Mouse (Mus musculus) liver, embryonic 14.5 days (tissue): Measurements from ENCODE around the gene Wif1. TPM values are rescaled to one million over a fixed set of nuclear protein-coding genes. Genes with fewer than 3 reads are reported as not detected.

Source experiments
- ATAC-seq: fragments of 200-750 bp; cut with Nextera tagmentation; 2 replicates; pipeline ENCODE4 v1.8.0; 2017; ENCODE audit warnings: moderate number of reproducible peaks, mild to moderate bottlenecking, moderate library complexity; ENCODE audit not compliant: insufficient read depth
- DNase-seq, 3 experiments: peaks; one replicate each; pipeline ENCODE4 v3.0.0-alpha.2; 2012 to 2013; ENCODE audit warnings: low read depth in 3 of 3, low spot score in 3 of 3
- H3K27ac ChIP-seq: fragments of 300-500 bp; sonication (generic); 2 replicates; pipeline ENCODE4 v1.5.1; 2014; ENCODE audit warnings: moderate library complexity, mild to moderate bottlenecking, control low read depth, inconsistent platforms
- H3K27me3 ChIP-seq: fragments of 300-500 bp; sonication (generic); 2 replicates; pipeline ENCODE4 v1.6.1; 2014; ENCODE audit warnings: mild to moderate bottlenecking, low read length, moderate library complexity; ENCODE audit not compliant: control insufficient read depth, insufficient read depth
- H3K36me3 ChIP-seq: fragments of 300-500 bp; sonication (generic); replicated peaks from 2 replicates; pipeline ENCODE4 v1.6.1; 2014; ENCODE audit warnings: low read depth; ENCODE audit not compliant: control insufficient read depth, insufficient read depth
- H3K4me1 ChIP-seq, 2 experiments: fragments of 200-500 bp in 1 of 2; fragments of 300-500 bp in 1 of 2; sonication (generic) in 1 of 2; replicated peaks; 2 replicates each; pipeline ENCODE4 v1.6.1; 2012 to 2014; ENCODE audit warnings: antibody characterized with exemption in 1 of 2, inconsistent platforms in 1 of 2, low read length in 1 of 2; ENCODE audit not compliant: control insufficient read depth in 2 of 2, insufficient read depth in 2 of 2
- H3K4me2 ChIP-seq: fragments of 300-500 bp; sonication (generic); 2 replicates; pipeline ENCODE4 v1.6.1; 2014; ENCODE audit warnings: low read depth, mild to moderate bottlenecking, control low read depth, moderate library complexity
- H3K4me3 ChIP-seq, 2 experiments: fragments of 200-500 bp in 1 of 2; fragments of 300-500 bp in 1 of 2; sonication (generic) in 1 of 2; 2 replicates each; pipeline ENCODE4 v1.5.1; 2012 to 2014; ENCODE audit warnings: low read depth in 2 of 2, low read length in 2 of 2, mild to moderate bottlenecking in 2 of 2, control low read depth in 1 of 2, inconsistent platforms in 1 of 2, moderate library complexity in 1 of 2; ENCODE audit not compliant: insufficient read depth in 1 of 2
- H3K9ac ChIP-seq: fragments of 300-500 bp; sonication (generic); replicated peaks from 2 replicates; pipeline ENCODE4 v1.6.1; 2014; ENCODE audit warnings: mild to moderate bottlenecking, control low read depth, moderate library complexity
- H3K9me3 ChIP-seq: fragments of 300-500 bp; sonication (generic); 2 replicates; pipeline ENCODE4 v1.6.1; 2016; ENCODE audit warnings: low read length, mixed read lengths; ENCODE audit not compliant: control insufficient read depth
- CTCF ChIP-seq: IDR thresholded peaks from 2 replicates; pipeline ENCODE4 v1.5.1; 2016; ENCODE audit warnings: antibody characterized with exemption, low read depth, control low read depth
- EP300 ChIP-seq: IDR thresholded peaks from 2 replicates; pipeline ENCODE4 v1.6.1; 2016; ENCODE audit warnings: antibody characterized with exemption, low read depth
- WGBS: fragments of 180-500 bp; shearing (Covaris S2); extraction: QIAGEN DNeasy Blood & Tissue Kit; methylation state at CpG from one replicate; pipeline ENCODE4 v1.1.7; 2014; ENCODE audit not compliant: insufficient replicate concordance; 5-methylcytosine and 5-hydroxymethylcytosine counted together
- polyA plus RNA-seq, 2 experiments: library from polyadenylated mRNA; depleted of rRNA in 1 of 2; stranded (reverse) in 1 of 2; unstranded in 1 of 2; fragments of >200 nt; fragmentation: Nextera tagmentation in 1 of 2; extraction: Ambion mirVana in 1 of 2; gene quantifications; 2 replicates each; pipeline versions ENCODE4 v1.2.1 to v1.2.3; 2012 to 2014

The Wif1 gene
- polyA plus RNA-seq, 2 experiments: 0.54 to 0.76 TPM

GRCm38 (mm10) chr10:121089312-121089711, 55.6 kb downstream of the Wif1 start:
- DNase-seq (no peak), ATAC-seq (no peak)
- TF ChIP-seq CTCF: no peak
- no peak for TF ChIP-seq EP300
- Histone ChIP-seq H3K4me1 (peaks cover 0 to 1% of the 10 kb centered on the region in 2 experiments; a peak in 1 of 4 replicates), H3K9me3 (no peaks in the 10 kb centered on the region), H3K4me2 (no peak overlapping the region), H3K9ac (no peak overlapping the region), H3K36me3 (no peaks in the 10 kb centered on the region), H3K27me3 (no peaks in the 10 kb centered on the region), H3K4me3 (no peak overlapping the region), H3K27ac (no peak overlapping the region)
- 2% methylated on average over 6 of the region's 6 CpGs for WGBS

GRCm38 (mm10) chr10:121090006-121090405, 56.2 kb downstream of the Wif1 start:
- no peak overlapping the region for H3K9ac ChIP-seq
- 12% methylated on average over 8 of the region's 8 CpGs for WGBS
- H3K4me3 ChIP-seq: no peak overlapping the region
- peaks cover 0 to 1% of the 10 kb centered on the region in 2 experiments; a peak in 1 of 4 replicates for H3K4me1 ChIP-seq
- H3K4me2 ChIP-seq: peak overlapping the region; percentile 20; the same call in 1 of the 2 replicates
- H3K9me3 ChIP-seq: no peaks in the 10 kb centered on the region
- TF ChIP-seq EP300 (no peak), CTCF (no peak)
- H3K27ac ChIP-seq: no peak overlapping the region
- no peaks in the 10 kb centered on the region for H3K27me3 ChIP-seq
- ATAC-seq (no peak), DNase-seq (no peak)
- H3K36me3 ChIP-seq: no peaks in the 10 kb centered on the region

GRCm38 (mm10) chr10:121095948-121096347, 62.2 kb downstream of the Wif1 start:
- 53% methylated on average over 12 of the region's 12 CpGs for WGBS
- ATAC-seq (no peak), DNase-seq (no peak)
- no peak overlapping the region for H3K4me2 ChIP-seq
- no peak overlapping the region for H3K4me3 ChIP-seq
- no peak overlapping the region for H3K27ac ChIP-seq
- no peaks in the 10 kb centered on the region for H3K27me3 ChIP-seq
- H3K36me3 ChIP-seq: no peaks in the 10 kb centered on the region
- H3K9me3 ChIP-seq: no peaks in the 10 kb centered on the region
- no peaks in the 10 kb centered on the region for H3K4me1 ChIP-seq
- no peak for TF ChIP-seq EP300
- TF ChIP-seq CTCF: no peak
- H3K9ac ChIP-seq: no peak overlapping the region

GRCm38 (mm10) chr10:121098263-121098662, 64.5 kb downstream of the Wif1 start:
- H3K9me3 ChIP-seq: no peaks in the 10 kb centered on the region
- no peaks in the 10 kb centered on the region for H3K36me3 ChIP-seq
- H3K9ac ChIP-seq: no peak overlapping the region
- H3K27ac ChIP-seq: no peak overlapping the region
- no peak overlapping the region for H3K4me2 ChIP-seq
- H3K27me3 ChIP-seq: no peaks in the 10 kb centered on the region
- 68% methylated on average over 12 of the region's 12 CpGs for WGBS
- ATAC-seq: no peak
- DNase-seq: no peak
- H3K4me1 ChIP-seq: no peaks in the 10 kb centered on the region
- TF ChIP-seq EP300 (no peak), CTCF (no peak)
- no peak overlapping the region for H3K4me3 ChIP-seq

- no peak for ATAC-seq
- TF ChIP-seq EP300 (no peak), CTCF (no peak)
- no peak overlapping the region for H3K4me3 ChIP-seq
- no peaks in the 10 kb centered on the region for H3K4me1 ChIP-seq
- DNase-seq: no peak
- WGBS: 75% methylated on average over 11 of the region's 11 CpGs
- no peak overlapping the region for H3K9ac ChIP-seq
- no peaks in the 10 kb centered on the region for H3K27me3 ChIP-seq
- no peak overlapping the region for H3K4me2 ChIP-seq
- no peak overlapping the region for H3K27ac ChIP-seq
- H3K9me3 ChIP-seq: no peaks in the 10 kb centered on the region
- no peaks in the 10 kb centered on the region for H3K36me3 ChIP-seq
Measured at GRCm38 (mm10) chr10:121099658-121100057, 65.9 kb downstream of the Wif1 start.

GRCm38 (mm10) chr10:121116115-121116514, 82.4 kb downstream of the Wif1 start:
- ATAC-seq: no peak
- Histone ChIP-seq H3K4me1 (no peaks in the 10 kb centered on the region), H3K4me3 (no peak overlapping the region), H3K36me3 (no peaks in the 10 kb centered on the region), H3K27ac (no peak overlapping the region), H3K27me3 (no peaks in the 10 kb centered on the region), H3K9ac (no peak overlapping the region), H3K4me2 (no peak overlapping the region), H3K9me3 (no peaks in the 10 kb centered on the region)
- TF ChIP-seq CTCF: no peak
- no peak for TF ChIP-seq EP300
- DNase-seq: no peak
